Mouse (Mus musculus): Measurements from ENCODE around the gene Zfp946. TPM values are rescaled to one million over a fixed set of nuclear protein-coding genes. Genes with fewer than 3 reads are reported as not detected.

The Zfp946 gene
- total RNA-seq (2023): 1 to 10 TPM; 4.1 to 7.9 TPM

GRCm38 (mm10) chr17:22423952-22424617, at the start of gene Zfp946:
Zfp946 (plus strand) TSS chr17:22424222.

Other genes with a start within 250 kb of the Zfp946 start
- 1 to 10 TPM; 6.3 to 9.6 TPM for gene Zfp994, start 198.6 kb upstream of the Zfp946 start, total RNA-seq (2023)
- gene CT030661.1, start 109.4 kb upstream of the Zfp946 start, total RNA-seq (2023): 10 to 100 TPM; 10.3 to 12.6 TPM
- gene Zfp944, start 62.8 kb upstream of the Zfp946 start, total RNA-seq (2023): 10 to 100 TPM; 16.6 to 18.9 TPM
- 10 to 100 TPM; 20.9 to 27.7 TPM for gene Zfp758, start 62.8 kb upstream of the Zfp946 start, total RNA-seq (2023)
- not detected for gene Vmn2r111, start 149.3 kb downstream of the Zfp946 start, total RNA-seq (2023)
- not detected for gene Vmn2r112, start 176.7 kb downstream of the Zfp946 start, total RNA-seq (2023)

All from B cell, adult 67 days (primary cell).